Mouse (Mus musculus) kidney, adult 8-10 months (tissue): Measurements from ENCODE around the gene Vill.

Source experiments
- DNase-seq, 2 experiments: peaks; one replicate each; pipeline ENCODE4 v3.0.0; 2022

Gene Vill

GRCm38 (mm10) chr9:119082039-119082438 is 29.5 kb downstream of the Vill start:
- DNase-seq, result no peak

GRCm38 (mm10) chr9:119082656-119083430 is 30.3 kb downstream of the Vill start:
- no peak for DNase-seq

- no peak for DNase-seq
Measured at GRCm38 (mm10) chr9:119083966-119084365, 31.4 kb downstream of the Vill start.

GRCm38 (mm10) chr9:119086451-119086850 is 33.9 kb downstream of the Vill start:
- DNase-seq, result no peak

- DNase-seq, result no peak
Measured at GRCm38 (mm10) chr9:119087309-119087708, 34.7 kb downstream of the Vill start.

GRCm38 (mm10) chr9:119088148-119088801 is 35.7 kb downstream of the Vill start:
- peak; percentile 95 to 99 for DNase-seq

- DNase-seq, result no peak
Measured at GRCm38 (mm10) chr9:119089437-119089836, 36.9 kb downstream of the Vill start.

GRCm38 (mm10) chr9:119090462-119090861 is 37.9 kb downstream of the Vill start:
- DNase-seq, result no peak

GRCm38 (mm10) chr9:119091581-119092310 is 39.2 kb downstream of the Vill start:
- DNase-seq, result no peak

GRCm38 (mm10) chr9:119092473-119093418 is 40.2 kb downstream of the Vill start:
- DNase-seq, result peak in 1 of 2 experiments; percentile 25

- DNase-seq, result peak; percentile 85 to 88
Measured at GRCm38 (mm10) chr9:119093419-119094295, 41.1 kb downstream of the Vill start, which contains the start of gene Plcd1. Plcd1 (minus strand) TSS chr9:119093502.

GRCm38 (mm10) chr9:119094462-119095109 is 42.0 kb downstream of the Vill start:
- DNase-seq, result no peak

GRCm38 (mm10) chr9:119100177-119100898 is 47.8 kb downstream of the Vill start:
- peak in 1 of 2 experiments; percentile 35 for DNase-seq

- DNase-seq, result peak; percentile 84 to 85
Measured at GRCm38 (mm10) chr9:119101992-119102782, 49.6 kb downstream of the Vill start, which contains the start of gene Dlec1. Dlec1 (plus strand) TSS chr9:119102478.

- no peak for DNase-seq
Measured at GRCm38 (mm10) chr9:119102783-119103113, 50.2 kb downstream of the Vill start.

GRCm38 (mm10) chr9:119107566-119107965 is 55.0 kb downstream of the Vill start:
- peak; percentile 60 to 73 for DNase-seq

GRCm38 (mm10) chr9:119109685-119110353 is 57.2 kb downstream of the Vill start:
- DNase-seq, result no peak

GRCm38 (mm10) chr9:119110640-119111039 is 58.1 kb downstream of the Vill start:
- DNase-seq, result no peak

- no peak for DNase-seq
Measured at GRCm38 (mm10) chr9:119114911-119115310, 62.3 kb downstream of the Vill start.
